Mouse (Mus musculus): ENCODE results near the gene Nsun7. TPM values are rescaled to one million over a fixed set of nuclear protein-coding genes. Genes with fewer than 3 reads are reported as not detected.
A peak's percentile ranks its signal among the peaks of the same experiment; 100 is the strongest.

Gene Nsun7
- 3.3 and 3.4 TPM in 2 replicates for polyA plus RNA-seq (2015; fragmentation: Nextera tagmentation; extraction: Ambion mirVana)

DNA sequence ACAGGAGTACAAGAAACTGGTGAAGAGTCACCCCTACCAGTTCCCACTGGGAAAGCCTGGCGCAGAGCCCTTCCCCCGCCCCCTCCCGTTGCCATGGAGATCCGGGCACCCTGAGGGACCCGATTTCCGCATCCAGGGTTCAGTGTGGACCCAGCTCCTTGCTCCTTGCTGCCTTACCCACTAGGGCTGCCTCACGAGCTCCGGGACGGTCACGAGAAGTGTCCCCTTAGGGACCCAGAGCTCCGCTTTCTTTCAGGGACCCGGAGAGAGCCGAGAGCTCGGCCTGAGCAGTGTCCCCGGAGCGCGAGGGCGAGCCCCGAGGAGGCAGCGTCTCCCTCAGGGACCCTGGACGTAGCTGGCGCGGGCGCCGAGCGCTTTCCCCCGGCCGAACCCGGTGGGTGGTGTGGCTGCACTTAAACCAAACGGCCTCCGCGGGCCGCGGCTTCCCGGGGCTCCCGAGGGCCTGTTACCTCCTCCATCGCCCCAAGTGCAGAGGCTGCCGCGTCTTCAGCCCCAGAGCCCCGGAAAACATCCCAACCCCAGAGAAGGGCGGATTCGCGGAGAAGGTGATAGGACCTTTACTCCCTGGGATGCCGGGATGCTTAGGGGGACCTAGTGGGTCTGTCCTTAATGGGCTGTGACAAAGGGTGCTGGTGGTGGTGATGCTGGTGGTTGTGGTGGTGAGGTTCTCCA is at the start of gene Nsun7:
Nsun7 (plus strand) TSS at position 142 of the 693 bp plus-strand sequence.
- ATAC-seq (ENCODE audit: low read depth), result peak; percentile 96
- peak within 1 kb of the TSS; percentile 78 for H3K27ac ChIP-seq (ENCODE audit: low read length)
- H3K9ac ChIP-seq (ENCODE audit: low read length), result peak within 1 kb of the TSS; percentile 73
- peak within 1 kb of the TSS; percentile 66 for H3K4me3 ChIP-seq (ENCODE audit: low read length)
- H3K4me1 ChIP-seq (replicated peaks; ENCODE audit: control insufficient read depth, insufficient read depth, low read length), result no peaks in the 10 kb centered on the region
- peak within 1 kb of the TSS; percentile 85 for H3K4me2 ChIP-seq (ENCODE audit: low read depth, low read length)
- H3K9me3 ChIP-seq (ENCODE audit: control insufficient read depth, low read length), result no peaks in the 10 kb centered on the region
- H3K27me3 ChIP-seq (ENCODE audit: control insufficient read depth, insufficient read depth, low read depth, low read length), result no peaks in the 10 kb centered on the region
- H3K36me3 ChIP-seq (ENCODE audit: control insufficient read depth, insufficient read depth, low read length), result no peaks in the 10 kb centered on the region
- WGBS, result under 1% methylated on average over 44 of the region's 44 CpGs

DNA sequence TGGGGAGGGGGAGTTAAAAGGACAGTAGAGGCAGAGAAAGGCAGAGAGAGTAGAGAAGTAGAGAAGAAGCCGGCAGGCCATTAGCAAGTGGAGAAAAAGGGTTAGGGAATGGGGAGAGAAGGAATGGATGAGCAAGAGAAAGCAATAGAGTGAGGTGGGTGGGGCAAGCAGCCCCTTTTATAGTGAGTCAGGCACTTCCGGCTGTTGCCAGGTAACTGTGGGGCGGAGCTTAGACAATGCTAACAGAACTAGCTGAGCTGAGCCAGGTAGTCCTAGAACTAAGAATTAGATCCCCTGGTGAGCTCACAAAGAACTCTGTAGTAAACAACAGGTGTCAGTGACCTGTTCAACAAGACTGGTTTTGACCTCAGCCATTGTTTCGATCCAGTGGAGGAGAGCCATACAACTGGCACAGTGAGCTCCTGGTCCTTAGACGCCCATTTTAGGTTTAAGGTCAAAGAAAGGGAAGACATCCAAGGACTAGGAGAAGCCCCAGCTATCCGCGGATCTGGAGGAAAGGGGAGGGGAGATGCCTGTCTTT is 45.2 kb upstream of the Nsun7 start:
- Histone ChIP-seq H3K36me3 (ENCODE audit: control insufficient read depth, insufficient read depth, low read length) (no peaks in the 10 kb centered on the region), H3K4me3 (ENCODE audit: low read length) (no peak overlapping the region), H3K27ac (ENCODE audit: low read length) (no peak overlapping the region), H3K9ac (ENCODE audit: low read length) (no peak overlapping the region), H3K4me2 (ENCODE audit: low read depth, low read length) (no peak overlapping the region), H3K9me3 (ENCODE audit: control insufficient read depth, low read length) (no peaks in the 10 kb centered on the region), H3K4me1 (replicated peaks; ENCODE audit: control insufficient read depth, insufficient read depth, low read length) (peaks cover 8% of the 10 kb centered on the region), H3K27me3 (ENCODE audit: control insufficient read depth, insufficient read depth, low read depth, low read length) (no peaks in the 10 kb centered on the region)
- no peak for ATAC-seq (ENCODE audit: low read depth)
- WGBS, result 56% methylated on average over 7 of the region's 7 CpGs

DNA sequence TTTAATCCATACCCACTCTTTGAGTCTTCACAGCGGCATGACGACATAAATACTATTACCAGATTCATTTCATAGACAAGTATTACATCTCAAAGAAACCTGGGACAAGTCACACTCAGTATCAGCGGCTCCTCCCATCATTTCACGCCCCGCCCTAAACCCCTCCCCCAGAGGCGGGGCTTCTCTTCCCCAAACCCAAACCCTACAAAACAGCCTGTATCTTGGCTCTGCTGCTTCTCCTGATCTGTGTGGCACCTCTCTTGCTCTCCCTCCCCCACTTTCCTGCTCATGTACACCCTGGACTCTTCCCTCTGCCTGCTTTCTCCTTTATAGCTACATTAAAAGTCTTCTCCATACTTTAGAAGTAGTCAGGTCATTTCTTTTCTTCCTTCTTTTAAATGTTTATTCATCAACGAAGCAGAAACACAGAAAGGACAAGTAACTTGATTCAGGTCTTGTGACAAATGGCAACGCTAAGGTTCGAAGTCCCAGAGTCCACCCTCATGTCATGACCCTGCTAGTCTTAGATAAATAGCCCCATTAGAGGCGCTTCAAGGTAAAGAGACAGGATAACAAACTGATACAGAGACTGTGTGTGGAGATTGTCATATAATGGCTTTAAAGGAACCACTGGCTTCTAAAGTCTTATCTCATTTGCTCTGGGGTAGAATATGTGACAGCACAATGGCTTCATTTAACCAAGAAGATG is 44.0 kb upstream of the Nsun7 start:
- no peak overlapping the region for H3K4me2 ChIP-seq (ENCODE audit: low read depth, low read length)
- H3K9me3 ChIP-seq (ENCODE audit: control insufficient read depth, low read length), result no peaks in the 10 kb centered on the region
- 49% methylated on average over 10 of the region's 10 CpGs for WGBS
- no peaks in the 10 kb centered on the region for H3K36me3 ChIP-seq (ENCODE audit: control insufficient read depth, insufficient read depth, low read length)
- H3K27ac ChIP-seq (ENCODE audit: low read length), result no peak overlapping the region
- ATAC-seq (ENCODE audit: low read depth), result no peak
- no peak overlapping the region for H3K9ac ChIP-seq (ENCODE audit: low read length)
- H3K4me1 ChIP-seq (replicated peaks; ENCODE audit: control insufficient read depth, insufficient read depth, low read length), result peaks cover 15% of the 10 kb centered on the region
- H3K27me3 ChIP-seq (ENCODE audit: control insufficient read depth, insufficient read depth, low read depth, low read length), result no peaks in the 10 kb centered on the region
- no peak overlapping the region for H3K4me3 ChIP-seq (ENCODE audit: low read length)

DNA sequence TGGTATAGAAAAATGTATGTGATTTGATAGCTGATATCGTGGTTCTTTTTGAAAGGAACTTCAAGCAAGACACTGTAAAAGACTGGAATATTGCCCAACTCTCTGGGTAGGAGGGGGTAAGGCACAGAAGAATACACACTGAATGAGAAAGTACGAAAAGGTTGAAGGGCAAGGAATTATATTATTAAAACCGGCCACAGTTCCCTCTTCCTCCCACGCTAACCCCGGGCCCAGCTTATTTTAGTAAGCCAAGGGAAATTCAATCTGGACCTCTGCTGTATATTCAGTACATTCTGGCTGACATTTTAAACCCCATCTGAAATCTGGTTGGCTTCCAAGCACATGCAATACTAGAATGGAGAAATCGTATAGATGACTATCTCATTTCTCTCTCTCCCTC is 40.0 kb upstream of the Nsun7 start:
- WGBS, result 37% methylated on average over 6 of the region's 6 CpGs
- H3K27ac ChIP-seq (ENCODE audit: low read length), result no peak overlapping the region
- peak overlapping the region; percentile 25 for H3K4me2 ChIP-seq (ENCODE audit: low read depth, low read length)
- no peaks in the 10 kb centered on the region for H3K36me3 ChIP-seq (ENCODE audit: control insufficient read depth, insufficient read depth, low read length)
- ATAC-seq (ENCODE audit: low read depth), result peak; percentile 74
- no peaks in the 10 kb centered on the region for H3K9me3 ChIP-seq (ENCODE audit: control insufficient read depth, low read length)
- H3K4me3 ChIP-seq (ENCODE audit: low read length), result no peak overlapping the region
- no peak overlapping the region for H3K9ac ChIP-seq (ENCODE audit: low read length)
- no peaks in the 10 kb centered on the region for H3K27me3 ChIP-seq (ENCODE audit: control insufficient read depth, insufficient read depth, low read depth, low read length)
- H3K4me1 ChIP-seq (replicated peaks; ENCODE audit: control insufficient read depth, insufficient read depth, low read length), result peaks cover 15% of the 10 kb centered on the region

DNA sequence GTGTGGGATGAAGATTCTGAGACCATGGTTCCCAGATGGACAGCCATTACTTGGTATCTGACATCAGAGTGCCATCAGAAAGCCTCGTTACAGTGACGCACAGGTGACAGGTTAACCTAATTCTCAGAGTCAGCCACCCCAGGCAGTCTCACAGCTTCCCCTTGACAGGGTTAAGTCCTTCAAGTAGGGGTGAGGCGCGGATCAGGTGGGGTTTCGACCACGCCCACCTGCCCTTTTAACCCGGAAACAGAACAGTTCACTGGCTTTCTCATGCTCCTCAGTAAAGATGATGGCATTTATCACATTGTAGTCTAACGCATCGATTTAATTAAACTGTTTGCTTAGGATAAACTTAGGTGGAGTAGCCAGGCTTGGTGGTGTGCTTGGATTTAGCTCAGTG is 39.1 kb upstream of the Nsun7 start:
- 67% methylated on average over 9 of the region's 9 CpGs for WGBS
- Histone ChIP-seq H3K27me3 (ENCODE audit: control insufficient read depth, insufficient read depth, low read depth, low read length) (no peaks in the 10 kb centered on the region), H3K9ac (ENCODE audit: low read length) (no peak overlapping the region), H3K4me1 (replicated peaks; ENCODE audit: control insufficient read depth, insufficient read depth, low read length) (peaks cover 15% of the 10 kb centered on the region), H3K9me3 (ENCODE audit: control insufficient read depth, low read length) (no peaks in the 10 kb centered on the region), H3K4me3 (ENCODE audit: low read length) (no peak overlapping the region), H3K4me2 (ENCODE audit: low read depth, low read length) (no peak overlapping the region), H3K36me3 (ENCODE audit: control insufficient read depth, insufficient read depth, low read length) (no peaks in the 10 kb centered on the region), H3K27ac (ENCODE audit: low read length) (no peak overlapping the region)
- ATAC-seq (ENCODE audit: low read depth), result no peak

GRCm38 (mm10) chr5:66222916-66223315 is 36.8 kb upstream of the Nsun7 start:
- H3K4me3 ChIP-seq (ENCODE audit: low read length), result no peak overlapping the region
- no peaks in the 10 kb centered on the region for H3K36me3 ChIP-seq (ENCODE audit: control insufficient read depth, insufficient read depth, low read length)
- H3K4me1 ChIP-seq (replicated peaks; ENCODE audit: control insufficient read depth, insufficient read depth, low read length), result peaks cover 15% of the 10 kb centered on the region
- no peak overlapping the region for H3K9ac ChIP-seq (ENCODE audit: low read length)
- H3K4me2 ChIP-seq (ENCODE audit: low read depth, low read length), result no peak overlapping the region
- no peaks in the 10 kb centered on the region for H3K9me3 ChIP-seq (ENCODE audit: control insufficient read depth, low read length)
- H3K27ac ChIP-seq (ENCODE audit: low read length), result no peak overlapping the region
- H3K27me3 ChIP-seq (ENCODE audit: control insufficient read depth, insufficient read depth, low read depth, low read length), result no peaks in the 10 kb centered on the region
- ATAC-seq (ENCODE audit: low read depth), result no peak
- WGBS, result 84% methylated on average over 15 of the region's 15 CpGs

DNA sequence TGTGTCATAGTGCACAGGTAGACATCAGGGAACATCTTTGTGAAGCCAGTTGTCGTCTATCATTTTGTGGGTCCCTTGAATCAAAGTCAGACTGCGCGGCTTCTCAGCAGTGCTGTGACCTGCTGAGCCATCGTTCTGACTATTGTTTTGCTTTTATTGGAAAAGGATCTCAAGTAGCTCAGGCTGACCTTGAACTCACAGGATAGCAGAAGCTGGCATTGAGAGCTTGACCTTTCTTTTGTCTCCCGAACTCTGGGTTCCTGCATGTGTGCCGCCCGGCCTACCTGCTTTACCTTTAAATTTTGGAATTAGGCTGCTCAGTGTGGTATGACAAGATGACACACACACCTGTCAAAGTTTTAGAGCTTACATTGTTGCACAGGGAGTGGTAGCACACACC is 33.2 kb upstream of the Nsun7 start:
- Histone ChIP-seq H3K27ac (ENCODE audit: low read length) (no peak overlapping the region), H3K4me3 (ENCODE audit: low read length) (no peak overlapping the region), H3K36me3 (ENCODE audit: control insufficient read depth, insufficient read depth, low read length) (no peaks in the 10 kb centered on the region), H3K9ac (ENCODE audit: low read length) (no peak overlapping the region), H3K4me1 (replicated peaks; ENCODE audit: control insufficient read depth, insufficient read depth, low read length) (no peaks in the 10 kb centered on the region), H3K4me2 (ENCODE audit: low read depth, low read length) (no peak overlapping the region), H3K9me3 (ENCODE audit: control insufficient read depth, low read length) (no peaks in the 10 kb centered on the region), H3K27me3 (ENCODE audit: control insufficient read depth, insufficient read depth, low read depth, low read length) (no peaks in the 10 kb centered on the region)
- ATAC-seq (ENCODE audit: low read depth), result no peak
- WGBS, result 89% methylated on average over 7 of the region's 7 CpGs

- H3K4me3 ChIP-seq (ENCODE audit: low read length), result no peak overlapping the region
- 42% methylated on average over 8 of the region's 8 CpGs for WGBS
- 0 out of 2 replicates have a peak, but pooled peaks have one; percentile 64 for ATAC-seq (ENCODE audit: low read depth)
Observed at GRCm38 (mm10) chr5:66231660-66232269, 27.9 kb upstream of the Nsun7 start.

DNA sequence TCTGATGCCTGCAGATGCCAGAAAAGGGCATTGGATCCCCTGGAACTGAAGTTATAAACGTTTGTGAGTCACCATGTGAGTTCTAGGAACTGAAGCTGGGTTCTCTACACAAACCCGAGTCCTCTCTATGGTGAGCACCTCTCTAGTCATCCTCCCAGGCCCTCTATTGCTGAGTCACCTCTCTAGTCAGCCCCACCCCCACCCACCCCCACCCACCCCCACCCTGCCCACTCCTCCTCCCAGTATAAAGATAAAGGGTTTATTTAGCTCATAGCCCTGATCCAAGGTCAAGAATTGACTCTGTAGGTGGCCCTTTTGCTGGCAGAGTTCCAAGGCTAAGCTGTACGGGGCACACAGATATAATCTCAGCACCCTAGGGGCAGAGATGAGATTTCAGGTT is 27.2 kb upstream of the Nsun7 start:
- Histone ChIP-seq H3K9ac (ENCODE audit: low read length) (no peak overlapping the region), H3K27me3 (ENCODE audit: control insufficient read depth, insufficient read depth, low read depth, low read length) (no peaks in the 10 kb centered on the region), H3K9me3 (ENCODE audit: control insufficient read depth, low read length) (peaks cover 5% of the 10 kb centered on the region; the same call in 1 of the 2 replicates), H3K4me2 (ENCODE audit: low read depth, low read length) (no peak overlapping the region), H3K27ac (ENCODE audit: low read length) (no peak overlapping the region), H3K4me1 (replicated peaks; ENCODE audit: control insufficient read depth, insufficient read depth, low read length) (0 out of 2 replicates have a peak, but pooled peaks cover 3% of the 10 kb centered on the region), H3K36me3 (ENCODE audit: control insufficient read depth, insufficient read depth, low read length) (no peaks in the 10 kb centered on the region), H3K4me3 (ENCODE audit: low read length) (no peak overlapping the region)
- peak; percentile 51; the same call in 1 of the 2 replicates for ATAC-seq (ENCODE audit: low read depth)
- 14% methylated on average over 3 of the region's 3 CpGs for whole genome bisulfite sequencing

More at GRCm38 (mm10) chr5:66231660-66232269, 27.9 kb upstream of the Nsun7 start:
- Histone ChIP-seq H3K9ac (ENCODE audit: low read length) (no peak overlapping the region), H3K27ac (ENCODE audit: low read length) (no peak overlapping the region), H3K4me2 (ENCODE audit: low read depth, low read length) (no peak overlapping the region), H3K36me3 (ENCODE audit: control insufficient read depth, insufficient read depth, low read length) (no peaks in the 10 kb centered on the region), H3K9me3 (ENCODE audit: control insufficient read depth, low read length) (peaks cover 5% of the 10 kb centered on the region; the same call in 1 of the 2 replicates), H3K4me1 (replicated peaks; ENCODE audit: control insufficient read depth, insufficient read depth, low read length) (0 out of 2 replicates have a peak, but pooled peaks cover 3% of the 10 kb centered on the region), H3K27me3 (ENCODE audit: control insufficient read depth, insufficient read depth, low read depth, low read length) (no peaks in the 10 kb centered on the region)

Data from lung, embryonic 16.5 days (tissue).